Mouse (Mus musculus) hindbrain, embryonic 13.5 days (tissue): ENCODE data around the gene Lrtm2. TPM values are rescaled to one million over a fixed set of nuclear protein-coding genes. Genes with fewer than 3 reads are reported as not detected.

Source experiments
- ATAC-seq: fragments of 200-750 bp; cut with Nextera tagmentation; 2 replicates; pipeline ENCODE4 v1.8.0; 2017; ENCODE audit warnings: moderate TSS enrichment; ENCODE audit not compliant: low FRiP score
- H3K27ac ChIP-seq: fragments of 300-500 bp; sonication (generic); 2 replicates; pipeline ENCODE4 v1.5.1; 2015; ENCODE audit warnings: inconsistent platforms, mild to moderate bottlenecking, moderate library complexity
- H3K27me3 ChIP-seq: fragments of 300-500 bp; sonication (generic); 2 replicates; pipeline ENCODE4 v1.6.1; 2015; ENCODE audit warnings: mild to moderate bottlenecking, inconsistent platforms
- H3K36me3 ChIP-seq: fragments of 300-500 bp; sonication (generic); 2 replicates; pipeline ENCODE4 v1.6.1; 2015; ENCODE audit warnings: mild to moderate bottlenecking, inconsistent platforms
- H3K4me1 ChIP-seq: fragments of 300-500 bp; sonication (generic); replicated peaks from 2 replicates; pipeline ENCODE4 v1.6.1; 2015; ENCODE audit warnings: inconsistent platforms
- H3K4me2 ChIP-seq: fragments of 300-500 bp; sonication (generic); 2 replicates; pipeline ENCODE4 v1.6.1; 2015; ENCODE audit warnings: inconsistent platforms, mild to moderate bottlenecking, moderate library complexity
- H3K4me3 ChIP-seq: fragments of 300-500 bp; sonication (generic); 2 replicates; pipeline ENCODE4 v1.5.1; 2015; ENCODE audit warnings: mild to moderate bottlenecking, inconsistent platforms
- H3K9ac ChIP-seq: fragments of 300-500 bp; sonication (generic); 2 replicates; pipeline ENCODE4 v1.6.1; 2015; ENCODE audit warnings: mild to moderate bottlenecking, inconsistent platforms
- H3K9me3 ChIP-seq: fragments of 300-500 bp; sonication (generic); 2 replicates; pipeline ENCODE4 v1.6.1; 2016; ENCODE audit warnings: inconsistent platforms
- WGBS: fragments of 180-500 bp; shearing (Covaris S2); methylation state at CpG from one replicate; pipeline ENCODE4 v1.1.7; 2015; 5-methylcytosine and 5-hydroxymethylcytosine counted together
- polyA plus RNA-seq: library from polyadenylated mRNA; unstranded; fragments of >200 nt; fragmentation: Nextera tagmentation; extraction: Ambion mirVana; gene quantifications from 2 replicates; pipeline ENCODE4 v1.2.1, GENCODE M21; 2015

The Lrtm2 gene
- polyA plus RNA-seq, 1 experiment from 2014 or later = 5.1 TPM

- Histone ChIP-seq H3K4me1 (no peaks in the 10 kb centered on the region), H3K4me3 (no peak overlapping the region), H3K9ac (no peak overlapping the region), H3K9me3 (no peaks in the 10 kb centered on the region), H3K36me3 (peaks cover 87% of the 10 kb centered on the region), H3K27me3 (no peaks in the 10 kb centered on the region), H3K4me2 (no peak overlapping the region), H3K27ac (no peak overlapping the region)
- 84% methylated on average over 8 of the region's 8 CpGs for WGBS
- no peak for ATAC-seq
Measured at GRCm38 (mm10) chr6:119358020-119358571, 27.5 kb upstream of the Lrtm2 start.

GRCm38 (mm10) chr6:119352501-119352900 lies 21.9 kb upstream of the Lrtm2 start:
- Histone ChIP-seq H3K4me2 (no peak overlapping the region), H3K27me3 (no peaks in the 10 kb centered on the region), H3K4me1 (0 out of 2 replicates have a peak, but pooled peaks cover 3% of the 10 kb centered on the region), H3K27ac (no peak overlapping the region), H3K4me3 (no peak overlapping the region), H3K9ac (no peak overlapping the region), H3K9me3 (no peaks in the 10 kb centered on the region), H3K36me3 (peaks cover 45% of the 10 kb centered on the region)
- WGBS = 84% methylated on average over 6 of the region's 6 CpGs
- ATAC-seq = no peak

GRCm38 (mm10) chr6:119351656-119352055 lies 21.1 kb upstream of the Lrtm2 start:
- no peak overlapping the region for H3K27ac ChIP-seq
- no peak overlapping the region for H3K4me3 ChIP-seq
- no peak for ATAC-seq
- H3K4me2 ChIP-seq = no peak overlapping the region
- H3K36me3 ChIP-seq = peaks cover 39% of the 10 kb centered on the region
- H3K9me3 ChIP-seq = no peaks in the 10 kb centered on the region
- H3K27me3 ChIP-seq = no peaks in the 10 kb centered on the region
- H3K9ac ChIP-seq = no peak overlapping the region
- peaks cover 3% of the 10 kb centered on the region; the same call in 1 of the 2 replicates for H3K4me1 ChIP-seq
- 89% methylated on average over 8 of the region's 8 CpGs for WGBS

GRCm38 (mm10) chr6:119350703-119351198 lies 20.2 kb upstream of the Lrtm2 start:
- no peak overlapping the region for H3K27ac ChIP-seq
- peaks cover 3% of the 10 kb centered on the region; the same call in 1 of the 2 replicates for H3K4me1 ChIP-seq
- ATAC-seq = no peak
- no peak overlapping the region for H3K4me3 ChIP-seq
- H3K4me2 ChIP-seq = no peak overlapping the region
- no peaks in the 10 kb centered on the region for H3K27me3 ChIP-seq
- H3K9ac ChIP-seq = peak overlapping the region; percentile 40; the same call in 1 of the 2 replicates
- H3K9me3 ChIP-seq = no peaks in the 10 kb centered on the region
- H3K36me3 ChIP-seq = peaks cover 30% of the 10 kb centered on the region
- WGBS = 85% methylated on average over 9 of the region's 9 CpGs

GRCm38 (mm10) chr6:119348234-119348633 lies 17.7 kb upstream of the Lrtm2 start:
- no peaks in the 10 kb centered on the region for H3K27me3 ChIP-seq
- ATAC-seq = peak; percentile 21; the same call in 1 of the 2 replicates
- no peak overlapping the region for H3K27ac ChIP-seq
- 5% methylated on average over 1 of the region's 1 CpGs for WGBS
- H3K4me3 ChIP-seq = no peak overlapping the region
- peaks cover 3% of the 10 kb centered on the region; the same call in 1 of the 2 replicates for H3K4me1 ChIP-seq
- H3K36me3 ChIP-seq = peaks cover 5% of the 10 kb centered on the region
- no peak overlapping the region for H3K9ac ChIP-seq
- no peak overlapping the region for H3K4me2 ChIP-seq
- no peaks in the 10 kb centered on the region for H3K9me3 ChIP-seq

GRCm38 (mm10) chr6:119347813-119348212 lies 17.2 kb upstream of the Lrtm2 start:
- H3K9ac ChIP-seq = no peak overlapping the region
- 0 out of 2 replicates have a peak, but pooled peaks cover 3% of the 10 kb centered on the region for H3K36me3 ChIP-seq
- no peaks in the 10 kb centered on the region for H3K9me3 ChIP-seq
- no peak overlapping the region for H3K27ac ChIP-seq
- peaks cover 3% of the 10 kb centered on the region; the same call in 1 of the 2 replicates for H3K4me1 ChIP-seq
- no peak overlapping the region for H3K4me3 ChIP-seq
- WGBS = 81% methylated on average over 5 of the region's 5 CpGs
- no peaks in the 10 kb centered on the region for H3K27me3 ChIP-seq
- no peak overlapping the region for H3K4me2 ChIP-seq
- 0 out of 2 replicates have a peak, but pooled peaks have one; percentile 5 for ATAC-seq

- Histone ChIP-seq H3K36me3 (no peaks in the 10 kb centered on the region), H3K4me2 (no peak overlapping the region), H3K27me3 (no peaks in the 10 kb centered on the region), H3K27ac (no peak overlapping the region), H3K4me3 (no peak overlapping the region), H3K9me3 (no peaks in the 10 kb centered on the region), H3K9ac (no peak overlapping the region), H3K4me1 (peaks cover 4% of the 10 kb centered on the region; the same call in 1 of the 2 replicates)
- 75% methylated on average over 10 of the region's 10 CpGs for WGBS
- no peak for ATAC-seq
Measured at GRCm38 (mm10) chr6:119346257-119346656, 15.7 kb upstream of the Lrtm2 start.

- no peaks in the 10 kb centered on the region for H3K9me3 ChIP-seq
- peak; percentile 92 for ATAC-seq
- no peaks in the 10 kb centered on the region for H3K36me3 ChIP-seq
- no peaks in the 10 kb centered on the region for H3K27me3 ChIP-seq
- H3K27ac ChIP-seq = no peak overlapping the region
- peaks cover 7% of the 10 kb centered on the region for H3K4me1 ChIP-seq
- no peak overlapping the region for H3K9ac ChIP-seq
- H3K4me2 ChIP-seq = no peak overlapping the region
- no peak overlapping the region for H3K4me3 ChIP-seq
Measured at GRCm38 (mm10) chr6:119341409-119341808, 10.8 kb upstream of the Lrtm2 start.

- Histone ChIP-seq H3K27ac (no peak overlapping the region), H3K4me2 (no peak overlapping the region), H3K4me3 (no peak overlapping the region), H3K36me3 (no peaks in the 10 kb centered on the region), H3K9ac (no peak overlapping the region), H3K4me1 (peaks cover 7% of the 10 kb centered on the region), H3K9me3 (no peaks in the 10 kb centered on the region), H3K27me3 (peaks cover 3% of the 10 kb centered on the region; the same call in 1 of the 2 replicates)
- ATAC-seq = no peak
- WGBS = 27% methylated on average over 10 of the region's 11 CpGs
Measured at GRCm38 (mm10) chr6:119338121-119338912, 7.8 kb upstream of the Lrtm2 start.

- Histone ChIP-seq H3K27me3 (peaks cover 3% of the 10 kb centered on the region; the same call in 1 of the 2 replicates), H3K4me1 (peaks cover 7% of the 10 kb centered on the region), H3K9ac (no peak overlapping the region), H3K27ac (no peak overlapping the region), H3K36me3 (no peaks in the 10 kb centered on the region), H3K4me3 (no peak overlapping the region), H3K9me3 (no peaks in the 10 kb centered on the region), H3K4me2 (no peak overlapping the region)
- 62% methylated on average over 3 of the region's 3 CpGs for WGBS
- ATAC-seq = no peak
Measured at GRCm38 (mm10) chr6:119337287-119337686, 6.7 kb upstream of the Lrtm2 start.

- Histone ChIP-seq H3K27ac (no peak overlapping the region), H3K9me3 (no peaks in the 10 kb centered on the region), H3K36me3 (no peaks in the 10 kb centered on the region), H3K4me2 (no peak overlapping the region), H3K27me3 (peaks cover 13% of the 10 kb centered on the region), H3K4me1 (peaks cover 9% of the 10 kb centered on the region), H3K9ac (no peak overlapping the region), H3K4me3 (no peak overlapping the region)
- 83% methylated on average over 7 of the region's 7 CpGs for WGBS
- no peak for ATAC-seq
Measured at GRCm38 (mm10) chr6:119336124-119336523, 5.6 kb upstream of the Lrtm2 start.

GRCm38 (mm10) chr6:119333831-119334230 lies 3.3 kb upstream of the Lrtm2 start:
- no peak overlapping the region for H3K4me2 ChIP-seq
- H3K4me1 ChIP-seq = peaks cover 30% of the 10 kb centered on the region
- 55% methylated on average over 3 of the region's 3 CpGs for WGBS
- no peak overlapping the region for H3K9ac ChIP-seq
- H3K9me3 ChIP-seq = no peaks in the 10 kb centered on the region
- no peak for ATAC-seq
- peaks cover 26% of the 10 kb centered on the region for H3K27me3 ChIP-seq
- H3K36me3 ChIP-seq = no peaks in the 10 kb centered on the region
- no peak overlapping the region for H3K27ac ChIP-seq
- no peak overlapping the region for H3K4me3 ChIP-seq
